Mouse (Mus musculus) liver, embryonic 13.5 days (tissue): ENCODE results near the gene Ppme1. TPM values are rescaled to one million over a fixed set of nuclear protein-coding genes. Genes with fewer than 3 reads are reported as not detected.

Experiments
- ATAC-seq: fragments of 200-750 bp; cut with Nextera tagmentation; 2 replicates; pipeline ENCODE4 v1.8.0; 2017; ENCODE audit warnings: low read depth, mild to moderate bottlenecking, moderate number of reproducible peaks, moderate library complexity
- DNase-seq: peaks from one replicate; pipeline ENCODE4 v3.0.0; 2022
- H3K27ac ChIP-seq: fragments of 300-500 bp; sonication (generic); 2 replicates; pipeline ENCODE4 v1.5.1; 2015; ENCODE audit warnings: moderate library complexity, mild to moderate bottlenecking, inconsistent platforms
- H3K27me3 ChIP-seq: fragments of 300-500 bp; sonication (generic); 2 replicates; pipeline ENCODE4 v1.6.1; 2015; ENCODE audit warnings: mild to moderate bottlenecking, inconsistent platforms
- H3K36me3 ChIP-seq: fragments of 300-500 bp; sonication (generic); 2 replicates; pipeline ENCODE4 v1.6.1; 2015; ENCODE audit warnings: mild to moderate bottlenecking, inconsistent platforms
- H3K4me1 ChIP-seq: fragments of 300-500 bp; sonication (generic); replicated peaks from 2 replicates; pipeline ENCODE4 v1.6.1; 2015; ENCODE audit warnings: inconsistent platforms
- H3K4me2 ChIP-seq: fragments of 300-500 bp; sonication (generic); 2 replicates; pipeline ENCODE4 v1.6.1; 2015; ENCODE audit warnings: inconsistent platforms, mild to moderate bottlenecking, moderate library complexity
- H3K4me3 ChIP-seq: fragments of 300-500 bp; sonication (generic); replicated peaks from 2 replicates; pipeline ENCODE4 v1.5.1; 2015; ENCODE audit warnings: mild to moderate bottlenecking, inconsistent platforms
- H3K9ac ChIP-seq: fragments of 300-500 bp; sonication (generic); 2 replicates; pipeline ENCODE4 v1.6.1; 2015; ENCODE audit warnings: mild to moderate bottlenecking, inconsistent platforms
- H3K9me3 ChIP-seq: fragments of 300-500 bp; sonication (generic); replicated peaks from 2 replicates; pipeline ENCODE4 v1.6.1; 2016; ENCODE audit warnings: inconsistent platforms
- WGBS: fragments of 180-500 bp; shearing (Covaris S2); methylation state at CpG from one replicate; pipeline ENCODE4 v1.1.7; 2015; ENCODE audit not compliant: insufficient replicate concordance; 5-methylcytosine and 5-hydroxymethylcytosine counted together
- polyA plus RNA-seq: library from polyadenylated mRNA; unstranded; fragments of >200 nt; fragmentation: Nextera tagmentation; extraction: Ambion mirVana; gene quantifications from 2 replicates; pipeline ENCODE4 v1.2.1, GENCODE M21; 2015

The Ppme1 gene
- polyA plus RNA-seq, 1 experiment from 2014 or later = 24.0 TPM

- WGBS = 69% methylated on average over 14 of the region's 14 CpGs
- H3K4me3 ChIP-seq = no peak overlapping the region
- H3K27me3 ChIP-seq = 0 out of 2 replicates have a peak, but pooled peaks cover 6% of the 10 kb centered on the region
- no peak overlapping the region for H3K4me2 ChIP-seq
- H3K9me3 ChIP-seq = no peaks in the 10 kb centered on the region
- ATAC-seq (no peak), DNase-seq (no peak)
- peaks cover 4% of the 10 kb centered on the region for H3K4me1 ChIP-seq
- H3K36me3 ChIP-seq = no peaks in the 10 kb centered on the region
- no peak overlapping the region for H3K9ac ChIP-seq
- no peak overlapping the region for H3K27ac ChIP-seq
Observed at GRCm38 (mm10) chr7:100298861-100299510, 73.1 kb downstream of the Ppme1 start.

- H3K27ac ChIP-seq = no peak overlapping the region
- DNase-seq (no peak), ATAC-seq (no peak)
- H3K4me1 ChIP-seq = peaks cover 4% of the 10 kb centered on the region
- H3K27me3 ChIP-seq = 0 out of 2 replicates have a peak, but pooled peaks cover 6% of the 10 kb centered on the region
- no peak overlapping the region for H3K4me3 ChIP-seq
- no peaks in the 10 kb centered on the region for H3K36me3 ChIP-seq
- no peaks in the 10 kb centered on the region for H3K9me3 ChIP-seq
- no peak overlapping the region for H3K9ac ChIP-seq
- 65% methylated on average over 6 of the region's 6 CpGs for whole genome bisulfite sequencing
- no peak overlapping the region for H3K4me2 ChIP-seq
Observed at GRCm38 (mm10) chr7:100296699-100297098, 75.4 kb downstream of the Ppme1 start.

- ATAC-seq (no peak), DNase-seq (no peak)
- H3K9me3 ChIP-seq = no peaks in the 10 kb centered on the region
- 96% methylated on average over 2 of the region's 2 CpGs for WGBS
- no peak overlapping the region for H3K4me3 ChIP-seq
- H3K27me3 ChIP-seq = 0 out of 2 replicates have a peak, but pooled peaks cover 7% of the 10 kb centered on the region
- H3K27ac ChIP-seq = no peak overlapping the region
- no peak overlapping the region for H3K9ac ChIP-seq
- no peaks in the 10 kb centered on the region for H3K4me1 ChIP-seq
- H3K36me3 ChIP-seq = no peaks in the 10 kb centered on the region
- no peak overlapping the region for H3K4me2 ChIP-seq
Observed at GRCm38 (mm10) chr7:100295745-100296144, 76.4 kb downstream of the Ppme1 start.

- H3K4me2 ChIP-seq = no peak overlapping the region
- H3K36me3 ChIP-seq = no peaks in the 10 kb centered on the region
- DNase-seq (no peak), ATAC-seq (no peak)
- no peak overlapping the region for H3K9ac ChIP-seq
- 0 out of 2 replicates have a peak, but pooled peaks cover 5% of the 10 kb centered on the region for H3K4me1 ChIP-seq
- WGBS = 65% methylated on average over 8 of the region's 8 CpGs
- H3K27ac ChIP-seq = no peak overlapping the region
- H3K27me3 ChIP-seq = peaks cover 23% of the 10 kb centered on the region
- H3K4me3 ChIP-seq = no peak overlapping the region
- H3K9me3 ChIP-seq = no peaks in the 10 kb centered on the region
Observed at GRCm38 (mm10) chr7:100293546-100293945, 78.6 kb downstream of the Ppme1 start.

GRCm38 (mm10) chr7:100288622-100289021, 83.5 kb downstream of the Ppme1 start:
- Histone ChIP-seq H3K9ac (no peak overlapping the region), H3K9me3 (no peaks in the 10 kb centered on the region), H3K27me3 (peaks cover 72% of the 10 kb centered on the region), H3K4me2 (peak overlapping the region; percentile 36), H3K4me3 (no peak overlapping the region), H3K4me1 (peaks cover 14% of the 10 kb centered on the region), H3K27ac (peak overlapping the region; percentile 74), H3K36me3 (no peaks in the 10 kb centered on the region)
- ATAC-seq (no peak), DNase-seq (no peak)
- 42% methylated on average over 11 of the region's 11 CpGs for WGBS

- Histone ChIP-seq H3K9me3 (no peaks in the 10 kb centered on the region), H3K27me3 (peaks cover 76% of the 10 kb centered on the region), H3K27ac (peak overlapping the region; percentile 74), H3K4me3 (no peak overlapping the region), H3K36me3 (no peaks in the 10 kb centered on the region), H3K9ac (no peak overlapping the region), H3K4me2 (peak overlapping the region; percentile 36), H3K4me1 (peaks cover 14% of the 10 kb centered on the region)
- WGBS = 37% methylated on average over 7 of the region's 7 CpGs
- 0 out of 2 replicates have a peak, but pooled peaks have one; percentile 54 for ATAC-seq
- DNase-seq = no peak
Observed at GRCm38 (mm10) chr7:100287748-100288578, 84.1 kb downstream of the Ppme1 start.

GRCm38 (mm10) chr7:100285383-100285782, 86.7 kb downstream of the Ppme1 start, which contains the start of gene P4ha3:
TSS of gene P4ha3 (plus strand) at chr7:100285520.
- peak within 1 kb of the TSS; percentile 52 for H3K9ac ChIP-seq
- peak within 1 kb of the TSS; percentile 51 for H3K4me3 ChIP-seq
- DNase-seq (no peak), ATAC-seq (no peak)
- 1% methylated on average over 43 of the region's 53 CpGs for WGBS
- H3K9me3 ChIP-seq = no peaks in the 10 kb centered on the region
- no peak within 1 kb of the TSS for H3K27ac ChIP-seq
- no peaks in the 10 kb centered on the region for H3K36me3 ChIP-seq
- H3K4me1 ChIP-seq = peaks cover 14% of the 10 kb centered on the region
- H3K27me3 ChIP-seq = peaks cover 87% of the 10 kb centered on the region
- peak within 1 kb of the TSS; percentile 60 for H3K4me2 ChIP-seq

- Histone ChIP-seq H3K36me3 (no peaks in the 10 kb centered on the region), H3K27me3 (peaks cover 66% of the 10 kb centered on the region), H3K27ac (no peak overlapping the region), H3K4me1 (peaks cover 7% of the 10 kb centered on the region), H3K9me3 (no peaks in the 10 kb centered on the region), H3K4me3 (no peak overlapping the region), H3K9ac (no peak overlapping the region), H3K4me2 (no peak overlapping the region)
- ATAC-seq (no peak), DNase-seq (no peak)
- 47% methylated on average over 3 of the region's 3 CpGs for WGBS
Observed at GRCm38 (mm10) chr7:100283298-100283697, 88.8 kb downstream of the Ppme1 start.

GRCm38 (mm10) chr7:100281596-100281995, 90.5 kb downstream of the Ppme1 start:
- 35% methylated on average over 3 of the region's 3 CpGs for WGBS

GRCm38 (mm10) chr7:100279803-100280202, 92.3 kb downstream of the Ppme1 start:
- no peaks in the 10 kb centered on the region for H3K4me1 ChIP-seq
- H3K9ac ChIP-seq = no peak overlapping the region
- no peak for DNase-seq

More at GRCm38 (mm10) chr7:100281596-100281995, 90.5 kb downstream of the Ppme1 start:
- no peaks in the 10 kb centered on the region for H3K36me3 ChIP-seq
- H3K4me2 ChIP-seq = no peak overlapping the region
- DNase-seq = no peak
- no peak overlapping the region for H3K4me3 ChIP-seq
- peaks cover 49% of the 10 kb centered on the region for H3K27me3 ChIP-seq
- no peaks in the 10 kb centered on the region; the same call in none of the 2 replicates for H3K4me1 ChIP-seq
- no peak overlapping the region for H3K27ac ChIP-seq
- no peak for ATAC-seq
- H3K9me3 ChIP-seq = no peaks in the 10 kb centered on the region
- H3K9ac ChIP-seq = no peak overlapping the region

More at GRCm38 (mm10) chr7:100279803-100280202, 92.3 kb downstream of the Ppme1 start:
- no peak overlapping the region for H3K4me3 ChIP-seq
- no peaks in the 10 kb centered on the region for H3K36me3 ChIP-seq
- H3K27me3 ChIP-seq = peaks cover 31% of the 10 kb centered on the region
- WGBS = 2% methylated on average over 1 of the region's 1 CpGs
- H3K9me3 ChIP-seq = no peaks in the 10 kb centered on the region
- H3K4me2 ChIP-seq = no peak overlapping the region
- no peak for ATAC-seq
- no peak overlapping the region for H3K27ac ChIP-seq
